Mouse (Mus musculus) E14TG2a.4 (cell line): ENCODE data around the gene Manba.

Experiments
- CTCF ChIP-seq: conservative IDR thresholded peaks from 2 replicates; pipeline ENCODE4 v1.5.1; 2014; ENCODE audit warnings: low read length
- NANOG ChIP-seq: IDR thresholded peaks from 2 replicates; pipeline ENCODE4 v1.6.1; 2014; ENCODE audit warnings: borderline replicate concordance, low read length, mixed read lengths

DNA sequence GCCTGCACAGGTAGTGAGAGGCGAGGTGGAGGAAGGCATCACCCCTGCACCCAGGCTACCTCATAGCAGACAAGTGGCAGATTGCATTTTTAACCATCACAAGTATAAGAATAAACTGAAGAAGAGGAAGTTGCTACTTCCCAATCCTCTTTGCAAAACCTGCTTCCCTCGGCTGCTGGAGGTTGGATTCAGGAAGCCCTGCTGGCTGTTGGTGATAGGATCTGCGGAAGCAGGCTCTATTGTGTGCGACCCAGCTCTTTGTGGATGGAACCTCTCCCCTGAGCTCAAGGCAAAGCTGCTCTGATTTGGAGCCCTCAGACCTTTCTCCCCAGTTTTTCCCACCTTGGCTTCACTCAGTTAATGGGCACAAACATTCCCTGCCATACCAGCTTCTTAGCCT lies 111.6 kb downstream of the Manba start:
- TF ChIP-seq CTCF (no peak), NANOG (no peak)
